Mouse (Mus musculus) liver, adult 2 months (tissue): ENCODE results near the gene Hs3st6. TPM values are rescaled to one million over a fixed set of nuclear protein-coding genes. Genes with fewer than 3 reads are reported as not detected.

Experiments
- DNase-seq: peaks from one replicate; pipeline ENCODE4 v3.0.0-alpha.2; 2011; ENCODE audit warnings: low read depth, low spot score; ENCODE audit errors: extremely low read depth
- H3K27ac ChIP-seq: fragments of 200-500 bp; replicated peaks from 2 replicates; pipeline ENCODE4 v1.5.1; 2012; ENCODE audit warnings: low read depth, mild to moderate bottlenecking, control low read depth, inconsistent platforms, low read length; ENCODE audit not compliant: insufficient read depth
- H3K27me3 ChIP-seq: fragments of 200-500 bp; 2 replicates; pipeline ENCODE4 v1.6.1; 2012; ENCODE audit warnings: mild to moderate bottlenecking, moderate library complexity, low read length, inconsistent platforms; ENCODE audit not compliant: control insufficient read depth, insufficient read depth
- H3K36me3 ChIP-seq: fragments of 200-500 bp; 2 replicates; pipeline ENCODE4 v1.6.1; 2012; ENCODE audit warnings: low read length, inconsistent platforms; ENCODE audit not compliant: control insufficient read depth, insufficient read depth
- H3K4me1 ChIP-seq: fragments of 200-500 bp; 2 replicates; pipeline ENCODE4 v1.6.1; 2011; ENCODE audit warnings: low read length; ENCODE audit not compliant: control insufficient read depth, insufficient read depth
- H3K4me3 ChIP-seq: fragments of 200-500 bp; 2 replicates; pipeline ENCODE4 v1.5.1; 2011; ENCODE audit warnings: low read depth, mild to moderate bottlenecking, control low read depth, low read length, moderate library complexity; ENCODE audit not compliant: insufficient read depth
- H3K79me2 ChIP-seq: fragments of 200-500 bp; 2 replicates; pipeline ENCODE4 v1.6.1; 2012; ENCODE audit warnings: inconsistent platforms, mild to moderate bottlenecking, low read length, moderate library complexity; ENCODE audit not compliant: control insufficient read depth, insufficient read depth
- H3K9ac ChIP-seq: fragments of 200-500 bp; 2 replicates; pipeline ENCODE4 v1.6.1; 2012; ENCODE audit warnings: low read depth, mild to moderate bottlenecking, control low read depth, inconsistent platforms, low read length
- CTCF ChIP-seq: fragments of 200-500 bp; IDR thresholded peaks from 2 replicates; pipeline ENCODE4 v1.5.1; 2011; ENCODE audit warnings: low read depth, low read length, control low read depth
- POLR2A ChIP-seq: fragments of 200-500 bp; IDR thresholded peaks from 2 replicates; pipeline ENCODE4 v1.6.1; 2011; ENCODE audit warnings: low read length, control low read depth; ENCODE audit not compliant: insufficient read depth; ENCODE audit errors: extremely low read depth
- WGBS: fragments of 180-500 bp; shearing (Covaris S2); methylation state at CpG from one replicate; pipeline ENCODE4 v1.1.7; 2018; 5-methylcytosine and 5-hydroxymethylcytosine counted together
- polyA plus RNA-seq: library from polyadenylated mRNA; depleted of rRNA; stranded (reverse); fragments of >200 nt; gene quantifications from 2 replicates; pipeline ENCODE4 v1.2.3, GENCODE M21; 2012
- total RNA-seq: library from RNA; depleted of rRNA; stranded (reverse); fragments of >200 nt; gene quantifications from 2 replicates; pipeline ENCODE4 v1.2.3, GENCODE M21; 2014

Gene Hs3st6
- total and polyA plus RNA-seq, 2 experiments: 0.74 to 3.9 TPM

GRCm38 (mm10) chr17:24727618-24728017 is 25.2 kb upstream of the Hs3st6 start, which contains the start of gene Rpl3l:
Gene Rpl3l, plus strand, starts transcription at chr17:24727820.
- H3K4me3 ChIP-seq: no peak within 1 kb of the TSS
- no peak for TF ChIP-seq POLR2A
- peaks cover 4% of the 10 kb centered on the region; the same call in 1 of the 2 replicates for H3K79me2 ChIP-seq
- no peak for DNase-seq
- H3K9ac ChIP-seq: no peak within 1 kb of the TSS
- no peak within 1 kb of the TSS for H3K27ac ChIP-seq
- H3K27me3 ChIP-seq: no peaks in the 10 kb centered on the region
- peaks cover 9% of the 10 kb centered on the region for H3K4me1 ChIP-seq
- WGBS: 90% methylated on average over 2 of the region's 2 CpGs
- no peaks in the 10 kb centered on the region for H3K36me3 ChIP-seq

GRCm38 (mm10) chr17:24728184-24728583 is 24.6 kb upstream of the Hs3st6 start:
- Histone ChIP-seq H3K27ac (no peak overlapping the region), H3K4me3 (no peak overlapping the region), H3K4me1 (peaks cover 4% of the 10 kb centered on the region), H3K27me3 (no peaks in the 10 kb centered on the region), H3K9ac (no peak overlapping the region), H3K36me3 (no peaks in the 10 kb centered on the region), H3K79me2 (peaks cover 4% of the 10 kb centered on the region; the same call in 1 of the 2 replicates)
- WGBS: 74% methylated on average over 17 of the region's 17 CpGs
- DNase-seq: no peak
- no peak for TF ChIP-seq POLR2A
- no peak for TF ChIP-seq CTCF

- H3K27ac ChIP-seq: no peak overlapping the region
- H3K36me3 ChIP-seq: no peaks in the 10 kb centered on the region
- no peak overlapping the region for H3K4me3 ChIP-seq
- no peak for DNase-seq
- TF ChIP-seq CTCF (no peak), POLR2A (no peak)
- H3K79me2 ChIP-seq: peaks cover 1% of the 10 kb centered on the region; the same call in 1 of the 2 replicates
- H3K9ac ChIP-seq: no peak overlapping the region
- H3K4me1 ChIP-seq: peaks cover 2% of the 10 kb centered on the region; the same call in 1 of the 2 replicates
- H3K27me3 ChIP-seq: no peaks in the 10 kb centered on the region
- 84% methylated on average over 6 of the region's 6 CpGs for WGBS
Measured at GRCm38 (mm10) chr17:24729067-24729466, 23.7 kb upstream of the Hs3st6 start.

- 91% methylated on average over 14 of the region's 14 CpGs for WGBS
- Histone ChIP-seq H3K79me2 (no peaks in the 10 kb centered on the region), H3K36me3 (no peaks in the 10 kb centered on the region), H3K4me1 (peaks cover 3% of the 10 kb centered on the region; the same call in 1 of the 2 replicates), H3K27me3 (no peaks in the 10 kb centered on the region), H3K4me3 (no peak overlapping the region), H3K27ac (no peak overlapping the region), H3K9ac (no peak overlapping the region)
- TF ChIP-seq POLR2A: no peak
- no peak for DNase-seq
Measured at GRCm38 (mm10) chr17:24730787-24731186, 22.0 kb upstream of the Hs3st6 start.

- Histone ChIP-seq H3K4me3 (no peak overlapping the region), H3K36me3 (no peaks in the 10 kb centered on the region), H3K79me2 (no peaks in the 10 kb centered on the region; the same call in 1 of the 2 replicates), H3K4me1 (peaks cover 5% of the 10 kb centered on the region; the same call in 1 of the 2 replicates), H3K27ac (no peak overlapping the region), H3K27me3 (no peaks in the 10 kb centered on the region), H3K9ac (no peak overlapping the region)
- TF ChIP-seq POLR2A: no peak
- TF ChIP-seq CTCF: no peak
- DNase-seq: no peak
- WGBS: 90% methylated on average over 12 of the region's 12 CpGs
Measured at GRCm38 (mm10) chr17:24732233-24732935, 20.4 kb upstream of the Hs3st6 start.

- H3K27ac ChIP-seq: no peak overlapping the region
- H3K4me3 ChIP-seq: no peak overlapping the region
- H3K4me1 ChIP-seq: peaks cover 5% of the 10 kb centered on the region; the same call in 1 of the 2 replicates
- no peaks in the 10 kb centered on the region for H3K36me3 ChIP-seq
- TF ChIP-seq CTCF (no peak), POLR2A (no peak)
- 90% methylated on average over 21 of the region's 21 CpGs for WGBS
- no peak overlapping the region for H3K9ac ChIP-seq
- no peaks in the 10 kb centered on the region; the same call in 1 of the 2 replicates for H3K79me2 ChIP-seq
- H3K27me3 ChIP-seq: no peaks in the 10 kb centered on the region
- no peak for DNase-seq
Measured at GRCm38 (mm10) chr17:24733434-24734050, 19.2 kb upstream of the Hs3st6 start.
